Mouse (Mus musculus): ENCODE measurements around the gene Pcolce. TPM values are rescaled to one million over a fixed set of nuclear protein-coding genes. Genes with fewer than 3 reads are reported as not detected.

The Pcolce gene
- total and polyA plus RNA-seq, 2 experiments from 2014 or later, result 16.7 to 18.6 TPM

GRCm38 (mm10) chr5:137583670-137584169 is 29.9 kb downstream of the Pcolce start:
- H3K9me3 ChIP-seq (ENCODE audit: low read length), result 0 out of 2 replicates have a peak, but pooled peaks cover 2% of the 10 kb centered on the region
- H3K4me1 ChIP-seq (ENCODE audit: insufficient read depth, low read length), result no peaks in the 10 kb centered on the region
- peak; percentile 91 for ATAC-seq (ENCODE audit: low FRiP score)
- H3K4me2 ChIP-seq (ENCODE audit: low read depth, low read length, poor library complexity, severe bottlenecking), result peak overlapping the region; percentile 53
- peak overlapping the region; percentile 34 for H3K4me3 ChIP-seq (ENCODE audit: low read depth, low read length)
- WGBS, result 16% methylated on average over 27 of the region's 27 CpGs
- H3K36me3 ChIP-seq (ENCODE audit: insufficient read depth, low read length), result no peaks in the 10 kb centered on the region
- peak; percentile 89 for DNase-seq (ENCODE audit: low spot score)
- peak overlapping the region; percentile 84 for H3K27ac ChIP-seq (ENCODE audit: low read depth, low read length)
- TF ChIP-seq CTCF (IDR thresholded peaks at IDR 0.05), result peak; percentile 62
- peak overlapping the region; percentile 64 for H3K9ac ChIP-seq (replicated peaks; ENCODE audit: low read length, poor library complexity, severe bottlenecking)
- no peaks in the 10 kb centered on the region for H3K27me3 ChIP-seq (ENCODE audit: insufficient read depth, low read length)

GRCm38 (mm10) chr5:137582702-137583101 is 30.9 kb downstream of the Pcolce start:
- Histone ChIP-seq H3K27ac (ENCODE audit: low read depth, low read length) (peak overlapping the region; percentile 84), H3K9ac (replicated peaks; ENCODE audit: low read length, poor library complexity, severe bottlenecking) (peak overlapping the region; percentile 64; the same call in 1 of the 2 replicates)

DNA sequence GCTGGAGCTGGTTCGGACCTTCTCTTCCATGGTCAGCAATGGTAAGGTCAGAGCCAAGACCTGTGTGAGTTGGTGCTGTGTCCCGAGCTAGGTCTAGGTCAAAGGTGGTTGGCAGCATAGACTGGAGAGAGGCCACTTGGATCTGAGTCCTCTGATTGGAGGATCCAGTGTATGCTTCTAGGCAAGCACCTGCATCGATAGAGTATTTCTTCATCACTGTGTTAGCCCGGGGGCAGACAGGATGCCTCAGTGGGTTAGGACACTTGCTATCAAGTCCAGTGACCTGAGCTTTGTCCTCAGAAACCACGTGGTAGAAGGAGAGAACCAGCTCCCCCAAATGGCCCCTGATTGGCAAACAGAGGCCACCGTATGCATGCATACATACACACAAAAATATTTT is 33.3 kb downstream of the Pcolce start:
- Histone ChIP-seq H3K9me3 (ENCODE audit: low read length) (no peaks in the 10 kb centered on the region), H3K4me3 (ENCODE audit: low read depth, low read length) (no peak overlapping the region), H3K9ac (replicated peaks; ENCODE audit: low read length, poor library complexity, severe bottlenecking) (no peak overlapping the region), H3K4me2 (ENCODE audit: low read depth, low read length, poor library complexity, severe bottlenecking) (no peak overlapping the region), H3K27me3 (ENCODE audit: insufficient read depth, low read length) (no peaks in the 10 kb centered on the region), H3K27ac (ENCODE audit: low read depth, low read length) (no peak overlapping the region), H3K36me3 (ENCODE audit: insufficient read depth, low read length) (no peaks in the 10 kb centered on the region), H3K4me1 (ENCODE audit: insufficient read depth, low read length) (no peaks in the 10 kb centered on the region)
- 82% methylated on average over 6 of the region's 6 CpGs for WGBS
- DNase-seq (ENCODE audit: low spot score) (no peak), ATAC-seq (ENCODE audit: low FRiP score) (no peak)
- TF ChIP-seq CTCF (IDR thresholded peaks at IDR 0.05), result no peak

More at GRCm38 (mm10) chr5:137582702-137583101, 30.9 kb downstream of the Pcolce start:
- Histone ChIP-seq H3K4me1 (ENCODE audit: insufficient read depth, low read length) (no peaks in the 10 kb centered on the region), H3K27me3 (ENCODE audit: insufficient read depth, low read length) (no peaks in the 10 kb centered on the region), H3K36me3 (ENCODE audit: insufficient read depth, low read length) (no peaks in the 10 kb centered on the region), H3K4me3 (ENCODE audit: low read depth, low read length) (peak overlapping the region; percentile 34; the same call in 1 of the 2 replicates), H3K4me2 (ENCODE audit: low read depth, low read length, poor library complexity, severe bottlenecking) (peak overlapping the region; percentile 53), H3K9me3 (ENCODE audit: low read length) (0 out of 2 replicates have a peak, but pooled peaks cover 2% of the 10 kb centered on the region)
- DNase-seq (ENCODE audit: low spot score) (no peak), ATAC-seq (ENCODE audit: low FRiP score) (peak; percentile 15; the same call in 1 of the 2 replicates)
- 46% methylated on average over 8 of the region's 8 CpGs for WGBS
- TF ChIP-seq CTCF (IDR thresholded peaks at IDR 0.05), result no peak

GRCm38 (mm10) chr5:137574470-137574901 is 39.1 kb downstream of the Pcolce start:
- Histone ChIP-seq H3K4me2 (ENCODE audit: low read depth, low read length, poor library complexity, severe bottlenecking) (peak overlapping the region; percentile 49), H3K27ac (ENCODE audit: low read depth, low read length) (0 out of 2 replicates have a peak overlapping the region, but pooled peaks have one; percentile 3), H3K36me3 (ENCODE audit: insufficient read depth, low read length) (no peaks in the 10 kb centered on the region), H3K4me3 (ENCODE audit: low read depth, low read length) (peak overlapping the region; percentile 29), H3K9ac (replicated peaks; ENCODE audit: low read length, poor library complexity, severe bottlenecking) (peak overlapping the region; percentile 39; the same call in 1 of the 2 replicates), H3K9me3 (ENCODE audit: low read length) (no peaks in the 10 kb centered on the region), H3K27me3 (ENCODE audit: insufficient read depth, low read length) (no peaks in the 10 kb centered on the region), H3K4me1 (ENCODE audit: insufficient read depth, low read length) (no peaks in the 10 kb centered on the region)
- peak; percentile 38 for DNase-seq (ENCODE audit: low spot score)
- 11% methylated on average over 27 of the region's 27 CpGs for WGBS
- ATAC-seq (ENCODE audit: low FRiP score), result peak; percentile 44
- TF ChIP-seq CTCF (IDR thresholded peaks at IDR 0.05), result peak; percentile 51

DNA sequence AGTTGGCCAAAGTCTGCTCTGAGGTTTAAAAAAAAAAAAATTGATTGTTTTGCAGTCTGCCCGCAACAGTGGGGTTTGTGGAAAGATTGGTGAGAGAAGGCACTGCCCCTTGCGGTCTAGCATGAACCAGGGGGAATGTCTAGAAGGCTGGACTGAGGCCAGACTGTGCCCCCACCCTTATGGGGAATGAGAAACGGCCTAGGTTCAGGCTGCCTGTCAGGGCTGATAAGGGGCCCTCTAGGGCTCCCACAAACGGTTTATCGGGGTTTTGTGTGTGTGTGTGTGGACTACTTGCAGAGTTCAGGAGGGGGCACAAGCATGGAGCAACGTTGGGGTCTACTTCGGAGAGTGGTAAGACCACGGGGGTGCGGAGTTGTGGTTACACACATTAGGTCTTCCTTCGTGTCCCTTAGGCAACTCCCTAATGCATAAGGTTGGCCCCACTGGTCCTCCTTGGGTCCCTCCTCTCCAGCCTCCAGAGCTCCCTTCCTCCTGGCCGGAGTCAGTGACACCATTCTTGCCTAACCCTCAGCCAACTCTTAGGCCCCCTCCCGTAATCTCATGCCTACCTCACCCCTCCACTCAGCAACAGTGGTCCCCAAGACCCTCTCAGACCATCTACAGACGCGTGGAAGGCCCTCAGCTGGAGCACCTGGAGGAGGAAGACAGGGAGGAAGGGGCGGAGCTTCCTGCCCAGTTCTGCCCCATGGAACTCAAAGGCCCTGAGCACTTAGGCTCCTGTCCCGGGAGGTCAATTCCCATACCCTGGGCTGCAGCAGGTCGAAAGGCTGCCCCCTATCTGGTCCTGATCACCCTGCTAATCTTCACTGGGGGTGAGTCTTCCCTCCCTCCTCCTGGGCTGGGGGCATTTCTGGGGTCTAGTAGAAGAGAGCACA is 42.6 kb downstream of the Pcolce start:
- H3K4me2 ChIP-seq (ENCODE audit: low read depth, low read length, poor library complexity, severe bottlenecking), result no peak overlapping the region
- H3K36me3 ChIP-seq (ENCODE audit: insufficient read depth, low read length), result peaks cover 15% of the 10 kb centered on the region
- DNase-seq (ENCODE audit: low spot score) (no peak), ATAC-seq (ENCODE audit: low FRiP score) (peak; percentile 36; the same call in 1 of the 2 replicates)
- H3K4me3 ChIP-seq (ENCODE audit: low read depth, low read length), result no peak overlapping the region
- 87% methylated on average over 17 of the region's 17 CpGs for WGBS
- TF ChIP-seq CTCF (IDR thresholded peaks at IDR 0.05), result no peak
- no peak overlapping the region for H3K9ac ChIP-seq (replicated peaks; ENCODE audit: low read length, poor library complexity, severe bottlenecking)
- H3K9me3 ChIP-seq (ENCODE audit: low read length), result no peaks in the 10 kb centered on the region
- no peaks in the 10 kb centered on the region for H3K27me3 ChIP-seq (ENCODE audit: insufficient read depth, low read length)
- H3K4me1 ChIP-seq (ENCODE audit: insufficient read depth, low read length), result no peaks in the 10 kb centered on the region
- H3K27ac ChIP-seq (ENCODE audit: low read depth, low read length), result no peak overlapping the region

- Histone ChIP-seq H3K36me3 (ENCODE audit: insufficient read depth, low read length) (peaks cover 21% of the 10 kb centered on the region), H3K4me3 (ENCODE audit: low read depth, low read length) (no peak overlapping the region), H3K9ac (replicated peaks; ENCODE audit: low read length, poor library complexity, severe bottlenecking) (no peak overlapping the region), H3K4me1 (ENCODE audit: insufficient read depth, low read length) (no peaks in the 10 kb centered on the region), H3K9me3 (ENCODE audit: low read length) (no peaks in the 10 kb centered on the region), H3K4me2 (ENCODE audit: low read depth, low read length, poor library complexity, severe bottlenecking) (no peak overlapping the region), H3K27ac (ENCODE audit: low read depth, low read length) (no peak overlapping the region), H3K27me3 (ENCODE audit: insufficient read depth, low read length) (no peaks in the 10 kb centered on the region)
- DNase-seq (ENCODE audit: low spot score), result no peak
- TF ChIP-seq CTCF (IDR thresholded peaks at IDR 0.05), result no peak
- ATAC-seq (ENCODE audit: low FRiP score), result no peak
- 47% methylated on average over 7 of the region's 7 CpGs for WGBS
Measured at GRCm38 (mm10) chr5:137570181-137570580, 43.4 kb downstream of the Pcolce start.
